13 mouse cellular contexts compared by ENCODE assay signal in genomic region chr14:51127648-51128258, GRCm38 (mm10). TPM values are rescaled to one million over a fixed set of nuclear protein-coding genes. Genes with fewer than 3 reads are reported as not detected.
DNase-seq lines count a peak whose midpoint lies in the region; ATAC-seq lines count a peak whose summit lies in the region.
"Had no signal": no experiment of that assay in that cellular context is flagged by ENCODE, and none has a peak within 500 bp of the region (broad histone marks: within the 10 kb centered on the region; RNA-seq: fewer than 3 reads in every experiment).

No protein-coding gene starts in this region.

- 0 out of 2 replicates have a peak, but pooled peaks cover 2% of the 10 kb centered on the region for H3K4me1 ChIP-seq in heart, embryonic 15.5 days (replicated peaks)
- H3K4me1 ChIP-seq in embryonic facial prominence, embryonic 15.5 days = no peaks in the 10 kb centered on the region
- H3K4me1 ChIP-seq: neural tube, embryonic 15.5 days had no signal

- no peak overlapping the region for H3K4me3 ChIP-seq in heart, embryonic 15.5 days
- no peak overlapping the region for H3K4me3 ChIP-seq in embryonic facial prominence, embryonic 15.5 days (replicated peaks)
- H3K4me3 ChIP-seq: neural tube, embryonic 15.5 days had no signal

- ATAC-seq in heart, embryonic 15.5 days (replicated peaks; ENCODE audit: insufficient number of reproducible peaks, insufficient read depth, low FRiP score, low read depth) = peak; percentile 10; the same call in 1 of the 2 replicates
- 0 out of 2 replicates have a peak, but pooled peaks have one; percentile 29 for ATAC-seq in embryonic facial prominence, embryonic 15.5 days (ENCODE audit: insufficient number of reproducible peaks, low FRiP score, low TSS enrichment, low read depth)
- peak; percentile 35 for ATAC-seq in megakaryocyte progenitor cell, adult 5-6 weeks (replicated peaks; ENCODE audit: poor library complexity)
- no peak for ATAC-seq in CD4-positive, CD25-positive, alpha-beta regulatory T cell, adult 4 months
- ATAC-seq: activated CD4-positive, CD25-positive, alpha-beta regulatory T cell, adult 4 months had no signal

- no peak for DNase-seq in heart, adult 18-20 months
- peak; percentile 37 to 47 for DNase-seq in B cell, adult 2 months
- DNase-seq in thymus, postnatal 36 days = no peak
- DNase-seq in adrenal gland, postnatal 10 days = no peak
- DNase-seq: cerebellum, adult 11-12 months had no signal

- H3K4me2 ChIP-seq in heart, embryonic 15.5 days = no peak overlapping the region
- no peak overlapping the region for H3K4me2 ChIP-seq in embryonic facial prominence, embryonic 15.5 days (replicated peaks)
- H3K4me2 ChIP-seq: neural tube, embryonic 15.5 days had no signal

- H3K9ac ChIP-seq in heart, embryonic 15.5 days = no peak overlapping the region
- no peak overlapping the region for H3K9ac ChIP-seq in embryonic facial prominence, embryonic 15.5 days
- H3K9ac ChIP-seq: neural tube, embryonic 15.5 days had no signal

- no peak overlapping the region for H3K27ac ChIP-seq in heart, embryonic 15.5 days
- no peak overlapping the region for H3K27ac ChIP-seq in embryonic facial prominence, embryonic 15.5 days (replicated peaks)
- H3K27ac ChIP-seq: kidney, postnatal 0 days; neural tube, embryonic 15.5 days had no signal

- WGBS in heart, embryonic 15.5 days = 47% methylated on average over 2 of the region's 2 CpGs
- 69% methylated on average over 2 of the region's 2 CpGs for WGBS in embryonic facial prominence, embryonic 15.5 days

- H3K27me3 ChIP-seq in heart, embryonic 15.5 days = no peaks in the 10 kb centered on the region
- no peaks in the 10 kb centered on the region for H3K27me3 ChIP-seq in embryonic facial prominence, embryonic 15.5 days
- H3K27me3 ChIP-seq: neural tube, embryonic 15.5 days had no signal

- H3K9me3 ChIP-seq in heart, embryonic 15.5 days (replicated peaks) = peaks cover 4% of the 10 kb centered on the region; the same call in 1 of the 2 replicates
- H3K9me3 ChIP-seq in embryonic facial prominence, embryonic 15.5 days (replicated peaks) = 0 out of 2 replicates have a peak, but pooled peaks cover 5% of the 10 kb centered on the region
- H3K9me3 ChIP-seq: neural tube, embryonic 15.5 days had no signal

- H3K36me3 ChIP-seq in heart, embryonic 15.5 days = no peaks in the 10 kb centered on the region
- no peaks in the 10 kb centered on the region for H3K36me3 ChIP-seq in embryonic facial prominence, embryonic 15.5 days
- H3K36me3 ChIP-seq: neural tube, embryonic 15.5 days had no signal

RNA-seq across cellular contexts. Expression of gene Rnase6, which starts 4.0 kb away (rescaled TPM):
- polyA plus RNA-seq in heart, embryonic 15.5 days (2015; fragmentation: Nextera tagmentation; extraction: Ambion mirVana) = 0.66 and 1.2 TPM in 2 replicates
- 1 to 10 TPM in 1 of 2 experiments, under 1 TPM in 1; 0.65 to 1.2 TPM for total RNA-seq in heart, adult 18-20 months (2021)
- polyA plus RNA-seq in embryonic facial prominence, embryonic 15.5 days (2015; fragmentation: Nextera tagmentation; extraction: Ambion mirVana) = 0.92 and 2.0 TPM in 2 replicates
- 9.2 and 14.6 TPM in 2 replicates for total RNA-seq in megakaryocyte progenitor cell, adult 5-6 weeks (2015)
- total RNA-seq in megakaryocyte progenitor cell, adult 5-6 weeks (2017) = 20.7 and 22.2 TPM in 2 replicates
- total RNA-seq in adrenal gland, postnatal 10 days (2021) = 1 to 10 TPM; 1.6 to 2.0 TPM
- polyA plus RNA-seq in CD4-positive, CD25-positive, alpha-beta regulatory T cell, adult 4 months (2017; shearing (Covaris generic)) = 1 to 10 TPM; 1.6 to 5.9 TPM

RNA-seq across cellular contexts. Expression of gene Eddm3b, which starts 13.5 kb away (rescaled TPM):
- not detected in 2 replicates for polyA plus RNA-seq in heart, embryonic 15.5 days (2015; fragmentation: Nextera tagmentation; extraction: Ambion mirVana)
- not detected for total RNA-seq in heart, adult 18-20 months (2021)
- polyA plus RNA-seq in embryonic facial prominence, embryonic 15.5 days (2015; fragmentation: Nextera tagmentation; extraction: Ambion mirVana) = not detected in 2 replicates
- total RNA-seq in megakaryocyte progenitor cell, adult 5-6 weeks (2015) = not detected in 2 replicates
- not detected in 2 replicates for total RNA-seq in megakaryocyte progenitor cell, adult 5-6 weeks (2017)
- total RNA-seq in adrenal gland, postnatal 10 days (2021) = not detected
- not detected for polyA plus RNA-seq in CD4-positive, CD25-positive, alpha-beta regulatory T cell, adult 4 months (2017; shearing (Covaris generic))
- total RNA-seq: granulocyte monocyte progenitor cell, adult 5-6 weeks had no signal
- polyA plus RNA-seq: activated CD4-positive, CD25-positive, alpha-beta regulatory T cell, adult 4 months; neural tube, embryonic 15.5 days had no signal

RNA-seq across cellular contexts. Expression of gene Rnase1, which starts 18.8 kb away (rescaled TPM):
- polyA plus RNA-seq in heart, embryonic 15.5 days (2015; fragmentation: Nextera tagmentation; extraction: Ambion mirVana) = 0.96 and 1.2 TPM in 2 replicates
- 1 to 10 TPM in 1 of 2 experiments, under 1 TPM in 1; 0.89 to 1.3 TPM for total RNA-seq in heart, adult 18-20 months (2021)
- polyA plus RNA-seq in embryonic facial prominence, embryonic 15.5 days (2015; fragmentation: Nextera tagmentation; extraction: Ambion mirVana) = 2.9 and 3.2 TPM in 2 replicates
- total RNA-seq in megakaryocyte progenitor cell, adult 5-6 weeks (2015) = not detected in 2 replicates
- total RNA-seq in megakaryocyte progenitor cell, adult 5-6 weeks (2017) = not detected in 2 replicates
- not detected for total RNA-seq in adrenal gland, postnatal 10 days (2021)
- not detected for polyA plus RNA-seq in CD4-positive, CD25-positive, alpha-beta regulatory T cell, adult 4 months (2017; shearing (Covaris generic))
- total RNA-seq: granulocyte monocyte progenitor cell, adult 5-6 weeks had no signal
- polyA plus RNA-seq: activated CD4-positive, CD25-positive, alpha-beta regulatory T cell, adult 4 months had no signal

RNA-seq across cellular contexts. Expression of gene Rnase2b, which starts 34.3 kb away (rescaled TPM):
- polyA plus RNA-seq in heart, embryonic 15.5 days (2015; fragmentation: Nextera tagmentation; extraction: Ambion mirVana) = not detected in 2 replicates
- total RNA-seq in heart, adult 18-20 months (2021) = not detected
- polyA plus RNA-seq in embryonic facial prominence, embryonic 15.5 days (2015; fragmentation: Nextera tagmentation; extraction: Ambion mirVana) = not detected in 2 replicates
- not detected in 2 replicates for total RNA-seq in megakaryocyte progenitor cell, adult 5-6 weeks (2015)
- not detected in 2 replicates for total RNA-seq in megakaryocyte progenitor cell, adult 5-6 weeks (2017)
- total RNA-seq in adrenal gland, postnatal 10 days (2021) = not detected
- not detected for polyA plus RNA-seq in CD4-positive, CD25-positive, alpha-beta regulatory T cell, adult 4 months (2017; shearing (Covaris generic))
- total RNA-seq: granulocyte monocyte progenitor cell, adult 5-6 weeks had no signal
- polyA plus RNA-seq: activated CD4-positive, CD25-positive, alpha-beta regulatory T cell, adult 4 months; kidney, postnatal 0 days; neural tube, embryonic 15.5 days had no signal

RNA-seq across cellular contexts. Expression of gene Ang, which starts 36.8 kb away (rescaled TPM):
- 4.1 TPM in 2 replicates for polyA plus RNA-seq in heart, embryonic 15.5 days (2015; fragmentation: Nextera tagmentation; extraction: Ambion mirVana)
- 1 to 10 TPM; 6.1 to 6.9 TPM for total RNA-seq in heart, adult 18-20 months (2021)
- 8.2 and 11.0 TPM in 2 replicates for polyA plus RNA-seq in embryonic facial prominence, embryonic 15.5 days (2015; fragmentation: Nextera tagmentation; extraction: Ambion mirVana)
- 1.8 and 2.0 TPM in 2 replicates for total RNA-seq in megakaryocyte progenitor cell, adult 5-6 weeks (2015)
- total RNA-seq in megakaryocyte progenitor cell, adult 5-6 weeks (2017) = 1.3 and 1.4 TPM in 2 replicates
- total RNA-seq in adrenal gland, postnatal 10 days (2021) = 10 to 100 TPM; 14.3 to 22.4 TPM
- 1 to 10 TPM; 4.0 to 5.0 TPM for polyA plus RNA-seq in CD4-positive, CD25-positive, alpha-beta regulatory T cell, adult 4 months (2017; shearing (Covaris generic))

Comparison
In these comparisons a context has a peak if more than half of its experiments do, and no peak if none do; other contexts are left out.
1. DNase-seq: peak in B cell, adult 2 months (2 of 2); none in heart, adult 18-20 months (0 of 2), thymus, postnatal 36 days (0 of 2) and adrenal gland, postnatal 10 days (single experiment).